Mouse (Mus musculus): Measurements from ENCODE around the gene Lag3. TPM values are rescaled to one million over a fixed set of nuclear protein-coding genes. Genes with fewer than 3 reads are reported as not detected.
"Not testable (repeated sequence)": the region's sequence is repeated elsewhere in the genome, so short reads cannot be mapped to it uniquely, and the experiment has no call there.

The Lag3 gene
- total RNA-seq, 2 experiments from 2014 or later = 2.6 to 3.0 TPM

GRCm38 (mm10) chr6:124901851-124902250 is 9.7 kb downstream of the Lag3 start:
- no peak for DNase-seq (ENCODE audit: low spot score in 2 of 2)

- peak in 1 of 2 experiments; percentile 67 for DNase-seq (ENCODE audit: low spot score in 2 of 2)
These were observed 10.6 kb downstream of the Lag3 start for GRCm38 (mm10) chr6:124900801-124901480.

- DNase-seq (ENCODE audit: low spot score in 2 of 2) = no peak
These were observed 11.3 kb downstream of the Lag3 start for GRCm38 (mm10) chr6:124900056-124900800.

- no peak for DNase-seq (ENCODE audit: low spot score in 2 of 2)
These were observed 13.1 kb downstream of the Lag3 start for GRCm38 (mm10) chr6:124898359-124898758.

- DNase-seq (ENCODE audit: low spot score in 2 of 2) = not testable (repeated sequence)
These were observed 17.4 kb downstream of the Lag3 start for GRCm38 (mm10) chr6:124894113-124894512.

- DNase-seq (ENCODE audit: low spot score in 2 of 2) = no peak
These were observed 20.5 kb downstream of the Lag3 start for GRCm38 (mm10) chr6:124890997-124891396.

GRCm38 (mm10) chr6:124888555-124889125 is 22.9 kb downstream of the Lag3 start:
- no peak for DNase-seq (ENCODE audit: low spot score in 2 of 2)

GRCm38 (mm10) chr6:124887986-124888385 is 23.5 kb downstream of the Lag3 start, which contains the start of gene Cd4:
Cd4 (minus strand) TSS chr6:124888221.
- no peak for DNase-seq (ENCODE audit: low spot score in 2 of 2)

GRCm38 (mm10) chr6:124885956-124886381 is 25.5 kb downstream of the Lag3 start:
- no peak for DNase-seq (ENCODE audit: low spot score in 2 of 2)

- DNase-seq (ENCODE audit: low spot score in 2 of 2) = peak in 1 of 2 experiments; percentile 17
These were observed 26.6 kb downstream of the Lag3 start for GRCm38 (mm10) chr6:124884714-124885500.

GRCm38 (mm10) chr6:124883351-124883750 is 28.2 kb downstream of the Lag3 start:
- no peak for DNase-seq (ENCODE audit: low spot score in 2 of 2)

- no peak for DNase-seq (ENCODE audit: low spot score in 2 of 2)
These were observed 29.7 kb downstream of the Lag3 start for GRCm38 (mm10) chr6:124881821-124882220.

- no peak for DNase-seq (ENCODE audit: low spot score in 2 of 2)
These were observed 32.1 kb downstream of the Lag3 start for GRCm38 (mm10) chr6:124879390-124879789.

- DNase-seq (ENCODE audit: low spot score in 2 of 2) = no peak
These were observed 37.2 kb downstream of the Lag3 start for GRCm38 (mm10) chr6:124874348-124874747.

- no peak for DNase-seq (ENCODE audit: low spot score in 2 of 2)
These were observed 44.9 kb downstream of the Lag3 start for GRCm38 (mm10) chr6:124866560-124866959.

GRCm38 (mm10) chr6:124865766-124866362 is 45.6 kb downstream of the Lag3 start:
- no peak for DNase-seq (ENCODE audit: low spot score in 2 of 2)

GRCm38 (mm10) chr6:124863658-124864298 is 47.7 kb downstream of the Lag3 start, which contains the start of gene Gpr162:
Gpr162 (minus strand) TSS chr6:124863983.
- DNase-seq (ENCODE audit: low spot score in 2 of 2) = peak; percentile 70 to 79

- DNase-seq (ENCODE audit: low spot score in 2 of 2) = peak in 1 of 2 experiments; percentile 67
These were observed 48.3 kb downstream of the Lag3 start for GRCm38 (mm10) chr6:124863125-124863657.

GRCm38 (mm10) chr6:124862406-124863124 is 48.9 kb downstream of the Lag3 start:
- DNase-seq (ENCODE audit: low spot score in 2 of 2) = peak in 1 of 2 experiments; percentile 29

Measured in layer of hippocampus, postnatal 14 days (tissue).